Mouse (Mus musculus) stomach, postnatal 0 days (tissue): Measurements from ENCODE around the gene Unc5b. TPM values are rescaled to one million over a fixed set of nuclear protein-coding genes. Genes with fewer than 3 reads are reported as not detected.

Experiments
- ATAC-seq: fragments of 200-750 bp; cut with Nextera tagmentation; 2 replicates; pipeline ENCODE4 v1.8.0; 2017; ENCODE audit not compliant: low FRiP score, low TSS enrichment
- DNase-seq: peaks from one replicate; pipeline ENCODE4 v3.0.0-alpha.2; 2016; ENCODE audit warnings: low spot score
- H3K27ac ChIP-seq: fragments of 300-500 bp; sonication (generic); replicated peaks from 2 replicates; pipeline ENCODE4 v1.5.1; 2014; ENCODE audit warnings: mild to moderate bottlenecking, control low read depth
- H3K27me3 ChIP-seq: fragments of 300-500 bp; sonication (generic); 2 replicates; pipeline ENCODE4 v1.6.1; 2014; ENCODE audit warnings: low read length; ENCODE audit not compliant: control insufficient read depth, insufficient read depth
- H3K36me3 ChIP-seq: fragments of 300-500 bp; sonication (generic); 2 replicates; pipeline ENCODE4 v1.6.1; 2014; ENCODE audit warnings: low read length, mixed read lengths; ENCODE audit not compliant: control insufficient read depth, insufficient read depth
- H3K4me1 ChIP-seq: fragments of 300-500 bp; sonication (generic); replicated peaks from 2 replicates; pipeline ENCODE4 v1.6.1; 2014; ENCODE audit warnings: antibody characterized with exemption; ENCODE audit not compliant: control insufficient read depth, insufficient read depth
- H3K4me2 ChIP-seq: fragments of 300-500 bp; sonication (generic); replicated peaks from 2 replicates; pipeline ENCODE4 v1.6.1; 2014; ENCODE audit warnings: low read depth, mild to moderate bottlenecking, control low read depth, moderate library complexity
- H3K4me3 ChIP-seq: fragments of 300-500 bp; sonication (generic); 2 replicates; pipeline ENCODE4 v1.5.1; 2014; ENCODE audit warnings: low read depth, low read length, control low read depth
- H3K9ac ChIP-seq: fragments of 300-500 bp; sonication (generic); 2 replicates; pipeline ENCODE4 v1.6.1; 2014; ENCODE audit warnings: mild to moderate bottlenecking, low read length, control low read depth, mixed read lengths
- H3K9me3 ChIP-seq: fragments of 300-500 bp; sonication (generic); 2 replicates; pipeline ENCODE4 v1.6.1; 2016; ENCODE audit warnings: low read length; ENCODE audit not compliant: control insufficient read depth
- CTCF ChIP-seq: IDR thresholded peaks from 2 replicates; pipeline ENCODE4 v1.5.1; 2016; ENCODE audit warnings: antibody characterized with exemption, low read depth, mild to moderate bottlenecking, moderate library complexity
- EP300 ChIP-seq: optimal IDR thresholded peaks from 2 replicates; pipeline ENCODE3; 2016; ENCODE audit warnings: antibody characterized with exemption
- WGBS: fragments of 180-500 bp; shearing (Covaris S2); extraction: QIAGEN DNeasy Blood & Tissue Kit; methylation state at CpG from one replicate; pipeline ENCODE4 v1.1.7; 2014; 5-methylcytosine and 5-hydroxymethylcytosine counted together
- polyA plus RNA-seq: library from polyadenylated mRNA; unstranded; fragments of >200 nt; fragmentation: Nextera tagmentation; extraction: Ambion mirVana; gene quantifications from 2 replicates; pipeline ENCODE4 v1.2.1, GENCODE M21; 2015

Gene Unc5b
- polyA plus RNA-seq, 1 experiment from 2014 or later, result 3.8 TPM

GRCm38 (mm10) chr10:60778542-60778941 lies 52.8 kb downstream of the Unc5b start:
- WGBS, result 56% methylated on average over 12 of the region's 12 CpGs
- DNase-seq, result peak; percentile 49

GRCm38 (mm10) chr10:60775473-60775872 lies 55.9 kb downstream of the Unc5b start:
- no peaks in the 10 kb centered on the region for H3K27me3 ChIP-seq

More at GRCm38 (mm10) chr10:60778542-60778941, 52.8 kb downstream of the Unc5b start:
- Histone ChIP-seq H3K9me3 (no peaks in the 10 kb centered on the region), H3K27me3 (no peaks in the 10 kb centered on the region), H3K4me1 (no peaks in the 10 kb centered on the region), H3K4me3 (no peak overlapping the region), H3K36me3 (no peaks in the 10 kb centered on the region), H3K4me2 (no peak overlapping the region), H3K9ac (no peak overlapping the region), H3K27ac (no peak overlapping the region)
- TF ChIP-seq CTCF, result peak; percentile 79
- TF ChIP-seq EP300, result no peak
- ATAC-seq, result no peak

GRCm38 (mm10) chr10:60774616-60775015 lies 56.8 kb downstream of the Unc5b start:
- Histone ChIP-seq H3K9ac (no peak overlapping the region), H3K27me3 (no peaks in the 10 kb centered on the region), H3K4me3 (no peak overlapping the region), H3K36me3 (no peaks in the 10 kb centered on the region), H3K9me3 (no peaks in the 10 kb centered on the region), H3K27ac (no peak overlapping the region), H3K4me2 (no peak overlapping the region), H3K4me1 (no peaks in the 10 kb centered on the region)
- ATAC-seq (no peak), DNase-seq (no peak)
- TF ChIP-seq EP300 (no peak), CTCF (no peak)
- 95% methylated on average over 12 of the region's 13 CpGs for WGBS

More at GRCm38 (mm10) chr10:60775473-60775872, 55.9 kb downstream of the Unc5b start:
- Histone ChIP-seq H3K4me3 (no peak overlapping the region), H3K9ac (no peak overlapping the region), H3K4me1 (no peaks in the 10 kb centered on the region), H3K27ac (no peak overlapping the region), H3K36me3 (no peaks in the 10 kb centered on the region), H3K9me3 (no peaks in the 10 kb centered on the region), H3K4me2 (no peak overlapping the region)
- TF ChIP-seq CTCF (peak; percentile 67), EP300 (no peak)
- ATAC-seq, result no peak
- DNase-seq, result no peak
- WGBS, result 72% methylated on average over 6 of the region's 6 CpGs

GRCm38 (mm10) chr10:60770855-60771254 lies 60.5 kb downstream of the Unc5b start:
- H3K9ac ChIP-seq, result no peak overlapping the region
- H3K4me1 ChIP-seq, result no peaks in the 10 kb centered on the region
- DNase-seq (no peak), ATAC-seq (no peak)
- H3K27me3 ChIP-seq, result no peaks in the 10 kb centered on the region
- H3K36me3 ChIP-seq, result no peaks in the 10 kb centered on the region; the same call in 1 of the 2 replicates
- TF ChIP-seq CTCF (no peak), EP300 (no peak)
- H3K27ac ChIP-seq, result no peak overlapping the region
- no peaks in the 10 kb centered on the region for H3K9me3 ChIP-seq
- no peak overlapping the region for H3K4me3 ChIP-seq
- no peak overlapping the region for H3K4me2 ChIP-seq
- 61% methylated on average over 4 of the region's 4 CpGs for WGBS

GRCm38 (mm10) chr10:60768614-60769013 lies 62.8 kb downstream of the Unc5b start:
- Histone ChIP-seq H3K27me3 (no peaks in the 10 kb centered on the region), H3K4me2 (no peak overlapping the region), H3K9ac (no peak overlapping the region), H3K4me1 (no peaks in the 10 kb centered on the region), H3K4me3 (no peak overlapping the region), H3K9me3 (no peaks in the 10 kb centered on the region), H3K27ac (no peak overlapping the region), H3K36me3 (no peaks in the 10 kb centered on the region; the same call in 1 of the 2 replicates)
- ATAC-seq (no peak), DNase-seq (no peak)
- 65% methylated on average over 7 of the region's 7 CpGs for WGBS
- TF ChIP-seq CTCF (no peak), EP300 (no peak)

GRCm38 (mm10) chr10:60767400-60767799 lies 64.0 kb downstream of the Unc5b start:
- TF ChIP-seq EP300 (no peak), CTCF (no peak)
- peak; percentile 43 for ATAC-seq
- H3K9me3 ChIP-seq, result no peaks in the 10 kb centered on the region
- no peaks in the 10 kb centered on the region; the same call in 1 of the 2 replicates for H3K36me3 ChIP-seq
- no peak overlapping the region for H3K9ac ChIP-seq
- no peak overlapping the region for H3K4me3 ChIP-seq
- no peak overlapping the region for H3K27ac ChIP-seq
- H3K4me1 ChIP-seq, result no peaks in the 10 kb centered on the region
- WGBS, result 72% methylated on average over 7 of the region's 7 CpGs
- DNase-seq, result no peak
- no peak overlapping the region for H3K4me2 ChIP-seq
- no peaks in the 10 kb centered on the region for H3K27me3 ChIP-seq
